Mouse (Mus musculus) lung, postnatal 14 days (tissue): ENCODE data around the gene Krba1.

ENCODE experiments used
- DNase-seq: peaks from one replicate; pipeline ENCODE4 v3.0.0; 2021

The Krba1 gene

GRCm38 (mm10) chr6:48426956-48427355, 31.6 kb downstream of the Krba1 start:
- no peak for DNase-seq

GRCm38 (mm10) chr6:48428769-48429557, 33.6 kb downstream of the Krba1 start:
- no peak for DNase-seq

GRCm38 (mm10) chr6:48430748-48431147, 35.4 kb downstream of the Krba1 start:
- DNase-seq, result no peak

GRCm38 (mm10) chr6:48432893-48433816, 37.8 kb downstream of the Krba1 start:
- DNase-seq, result no peak

GRCm38 (mm10) chr6:48434651-48435050, 39.3 kb downstream of the Krba1 start:
- no peak for DNase-seq

- DNase-seq, result no peak
These were observed 39.7 kb downstream of the Krba1 start for GRCm38 (mm10) chr6:48435111-48435510.

GRCm38 (mm10) chr6:48435706-48436349, 40.4 kb downstream of the Krba1 start:
- DNase-seq, result no peak

GRCm38 (mm10) chr6:48437679-48438376, 42.4 kb downstream of the Krba1 start:
- DNase-seq, result no peak

GRCm38 (mm10) chr6:48438475-48439125, 43.2 kb downstream of the Krba1 start:
- DNase-seq, result no peak

- DNase-seq, result no peak
These were observed 44.3 kb downstream of the Krba1 start for GRCm38 (mm10) chr6:48439654-48440053.

- no peak for DNase-seq
These were observed 45.1 kb downstream of the Krba1 start for GRCm38 (mm10) chr6:48440306-48441014.

- peak; percentile 98 for DNase-seq
These were observed 48.4 kb downstream of the Krba1 start for GRCm38 (mm10) chr6:48443592-48444309.

- DNase-seq, result peak; percentile 86
These were observed 49.2 kb downstream of the Krba1 start for GRCm38 (mm10) chr6:48444310-48445180.

- peak; percentile 62 for DNase-seq
These were observed 50.1 kb downstream of the Krba1 start, which contains the start of gene Zfp467 for GRCm38 (mm10) chr6:48445181-48446101. TSS of gene Zfp467 (minus strand) at chr6:48445825.

GRCm38 (mm10) chr6:48446256-48446655, 50.9 kb downstream of the Krba1 start:
- DNase-seq, result no peak

GRCm38 (mm10) chr6:48446896-48447295, 51.5 kb downstream of the Krba1 start:
- no peak for DNase-seq

GRCm38 (mm10) chr6:48447929-48448328, 52.5 kb downstream of the Krba1 start, which contains the start of gene Sspo:
TSS of gene Sspo (plus strand) at chr6:48448229.
- DNase-seq, result no peak

GRCm38 (mm10) chr6:48448527-48448926, 53.1 kb downstream of the Krba1 start:
- no peak for DNase-seq
